Mouse (Mus musculus) E14TG2a.4 (cell line): ENCODE data around the gene Ust.

ENCODE experiments used
- CTCF ChIP-seq: conservative IDR thresholded peaks from 2 replicates; pipeline ENCODE4 v1.5.1; 2014; ENCODE audit warnings: low read length
- NANOG ChIP-seq: IDR thresholded peaks from 2 replicates; pipeline ENCODE4 v1.6.1; 2014; ENCODE audit warnings: borderline replicate concordance, low read length, mixed read lengths

DNA sequence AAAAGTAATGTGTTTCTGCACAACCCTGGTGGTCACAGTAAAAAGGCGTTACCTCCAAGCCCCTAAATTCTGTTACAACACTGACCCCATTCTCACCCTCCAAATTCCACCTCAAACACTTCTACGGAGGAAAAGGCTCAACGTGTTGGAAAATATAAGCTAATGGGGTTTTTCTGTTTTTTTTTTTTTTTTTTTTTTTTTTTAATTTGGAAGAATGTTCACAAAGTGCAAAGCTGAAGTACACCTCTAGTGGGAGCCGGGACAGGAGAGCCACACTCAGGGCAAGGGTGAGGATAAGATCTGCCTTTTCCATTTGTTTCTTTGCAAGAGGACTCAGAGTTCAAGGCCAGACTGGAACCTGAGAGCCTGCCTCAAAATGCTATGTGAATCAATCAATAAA lies 34.1 kb downstream of the Ust start:
- no peak for TF ChIP-seq CTCF
- no peak for TF ChIP-seq NANOG
